Mouse (Mus musculus) skeletal muscle tissue, adult 2 months (tissue): ENCODE data around the gene Il21r.

Experiments
- DNase-seq: peaks from one replicate; pipeline ENCODE4 v3.0.0-alpha.2; 2012; ENCODE audit warnings: low read depth, low spot score

Gene Il21r

DNA sequence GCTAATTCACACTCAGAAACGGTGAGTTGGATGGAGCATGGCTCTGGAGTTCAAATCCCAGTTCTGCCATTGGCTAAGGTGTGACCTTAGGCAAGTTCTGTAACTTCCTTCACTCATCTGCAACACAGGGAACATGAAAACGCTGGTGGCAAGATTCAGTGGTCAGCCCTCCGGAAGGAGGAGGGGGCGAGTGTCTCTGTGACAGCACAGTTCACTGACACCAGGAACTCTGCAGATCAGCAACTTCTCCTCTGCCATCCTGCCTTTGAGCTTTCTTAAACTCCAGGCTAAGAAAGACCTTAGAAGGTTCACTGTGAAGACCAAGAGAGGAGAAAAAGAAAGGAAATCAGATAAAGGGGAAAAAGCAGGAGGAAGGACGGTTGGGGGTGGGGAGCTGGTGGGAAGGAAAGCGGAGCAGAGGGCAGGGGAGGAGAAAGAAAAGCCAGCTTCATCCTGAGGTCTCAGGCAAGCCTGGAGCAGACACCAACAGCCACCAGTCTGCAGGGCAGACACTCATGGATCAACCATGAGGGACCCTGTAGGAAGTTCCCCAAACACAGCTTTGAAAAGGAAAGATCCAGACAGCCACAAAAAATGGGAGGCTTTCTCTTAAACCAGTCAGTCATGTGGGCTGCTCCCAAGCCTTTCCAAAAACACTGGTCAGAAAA lies 2.5 kb upstream of the Il21r start:
- no peak for DNase-seq

DNA sequence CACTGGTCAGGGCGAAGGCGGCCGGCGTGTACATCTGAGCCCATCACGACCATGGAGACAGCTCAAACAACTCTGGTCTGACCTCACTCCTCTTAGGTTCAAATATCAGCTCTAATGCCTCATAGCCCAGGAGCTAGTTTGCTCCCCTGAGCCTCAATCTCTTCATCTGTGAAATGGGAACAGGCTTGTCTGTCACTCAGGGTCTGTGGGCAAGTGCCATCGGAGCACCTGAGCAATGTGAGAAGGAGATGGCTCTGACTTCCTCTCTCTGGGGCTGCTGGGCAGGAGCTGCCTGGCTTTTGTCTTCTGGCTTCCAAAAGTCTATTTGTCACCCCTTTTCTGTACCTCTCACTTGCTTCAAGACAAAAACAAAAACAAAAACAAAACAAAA lies 2.0 kb upstream of the Il21r start:
- DNase-seq = no peak

DNA sequence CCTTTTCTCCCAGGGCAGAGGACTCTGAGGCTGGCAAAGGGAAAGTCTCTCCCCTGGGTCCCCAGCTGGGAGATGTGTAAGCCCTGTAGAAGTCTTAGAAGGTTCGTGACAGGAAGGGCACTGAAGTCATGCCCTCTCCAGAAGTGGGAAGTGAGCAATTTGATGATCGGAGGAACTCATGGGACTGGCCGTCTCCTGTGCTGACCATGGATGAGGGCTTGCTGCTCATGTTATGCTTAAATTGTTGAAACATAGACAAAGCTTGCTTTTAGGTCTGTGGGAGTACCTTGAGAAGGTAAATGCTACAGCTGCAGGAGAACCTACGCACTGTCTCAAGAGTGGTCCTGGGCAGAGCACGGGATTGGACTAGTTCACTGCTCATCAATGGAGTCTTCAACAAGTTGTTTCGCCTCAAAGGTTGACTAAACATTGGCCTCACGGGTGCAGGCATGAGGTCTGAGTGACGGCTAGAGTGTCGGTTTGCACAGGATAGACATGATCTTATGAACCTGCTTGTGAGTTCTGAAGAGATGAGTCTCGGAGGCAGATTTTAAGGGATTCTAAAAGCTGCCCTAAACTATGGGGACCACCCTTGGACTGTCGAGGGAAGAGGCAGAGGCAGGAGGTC lies 1.3 kb upstream of the Il21r start:
- DNase-seq = no peak

DNA sequence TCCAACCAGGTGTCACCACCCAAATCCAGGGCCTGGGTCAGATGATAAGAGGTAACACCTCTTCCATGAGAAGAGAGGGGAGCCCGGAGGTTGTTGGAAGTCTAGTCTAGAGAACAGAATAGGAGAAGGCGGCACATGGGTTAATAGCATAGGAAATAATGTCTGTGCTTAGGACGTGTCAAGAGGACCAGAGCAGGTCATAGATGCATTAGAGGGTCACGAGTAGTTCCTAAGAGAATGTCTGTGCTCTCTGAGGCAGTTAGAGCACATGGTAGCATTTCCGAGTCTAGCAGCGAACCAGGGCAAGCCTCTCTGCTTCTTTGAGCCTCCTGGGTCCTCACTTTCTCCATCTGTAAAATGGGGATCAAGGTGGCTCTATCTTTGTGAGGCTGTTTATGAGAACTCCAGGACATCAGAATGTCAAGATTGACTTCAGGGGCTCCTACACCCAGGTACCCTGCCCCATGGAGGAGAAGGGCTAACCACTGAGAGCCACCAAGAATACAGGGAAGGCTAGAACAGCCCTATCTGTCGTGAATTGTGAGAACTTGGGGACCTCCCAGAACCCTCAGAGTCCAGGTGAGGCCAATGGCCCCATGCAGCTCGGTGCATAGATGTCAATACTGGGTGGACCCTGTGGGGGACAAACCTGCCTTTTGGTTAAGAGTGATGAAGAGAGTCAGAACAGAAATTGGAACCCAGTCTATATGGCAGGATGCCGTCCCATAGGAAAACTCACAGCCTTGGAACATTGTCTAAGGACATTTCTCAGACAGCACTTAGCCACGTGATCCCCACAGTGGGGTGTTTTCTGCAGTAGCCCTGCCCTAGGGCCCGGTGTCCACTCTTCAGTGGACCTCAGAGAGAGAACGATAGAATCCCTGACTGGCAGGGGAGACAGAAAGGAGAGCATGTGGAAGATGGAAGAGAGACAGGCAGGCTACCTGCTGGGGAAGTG lies 1.4 kb downstream of the Il21r start:
- DNase-seq = no peak

DNA sequence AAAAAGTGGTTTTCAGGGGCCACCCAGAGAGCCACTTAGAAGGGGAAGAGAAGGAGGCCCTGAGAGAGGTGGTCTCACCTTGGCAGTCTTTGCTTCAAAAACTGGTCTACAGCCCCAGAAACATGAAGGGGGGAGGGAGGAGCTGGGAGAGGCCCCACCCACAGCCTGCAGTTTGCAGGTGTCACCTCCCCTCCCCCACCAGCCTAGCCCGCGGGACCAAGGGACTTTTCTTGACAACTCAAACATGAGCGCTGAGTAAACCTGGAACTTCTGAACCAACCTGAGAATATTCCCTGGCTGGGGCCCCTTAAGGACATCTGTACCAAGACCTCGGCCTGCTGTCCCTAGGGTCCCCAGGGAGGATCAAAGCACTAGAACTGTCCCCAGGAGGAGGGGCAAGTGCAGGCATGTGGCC lies 2.5 kb downstream of the Il21r start:
- no peak for DNase-seq

DNA sequence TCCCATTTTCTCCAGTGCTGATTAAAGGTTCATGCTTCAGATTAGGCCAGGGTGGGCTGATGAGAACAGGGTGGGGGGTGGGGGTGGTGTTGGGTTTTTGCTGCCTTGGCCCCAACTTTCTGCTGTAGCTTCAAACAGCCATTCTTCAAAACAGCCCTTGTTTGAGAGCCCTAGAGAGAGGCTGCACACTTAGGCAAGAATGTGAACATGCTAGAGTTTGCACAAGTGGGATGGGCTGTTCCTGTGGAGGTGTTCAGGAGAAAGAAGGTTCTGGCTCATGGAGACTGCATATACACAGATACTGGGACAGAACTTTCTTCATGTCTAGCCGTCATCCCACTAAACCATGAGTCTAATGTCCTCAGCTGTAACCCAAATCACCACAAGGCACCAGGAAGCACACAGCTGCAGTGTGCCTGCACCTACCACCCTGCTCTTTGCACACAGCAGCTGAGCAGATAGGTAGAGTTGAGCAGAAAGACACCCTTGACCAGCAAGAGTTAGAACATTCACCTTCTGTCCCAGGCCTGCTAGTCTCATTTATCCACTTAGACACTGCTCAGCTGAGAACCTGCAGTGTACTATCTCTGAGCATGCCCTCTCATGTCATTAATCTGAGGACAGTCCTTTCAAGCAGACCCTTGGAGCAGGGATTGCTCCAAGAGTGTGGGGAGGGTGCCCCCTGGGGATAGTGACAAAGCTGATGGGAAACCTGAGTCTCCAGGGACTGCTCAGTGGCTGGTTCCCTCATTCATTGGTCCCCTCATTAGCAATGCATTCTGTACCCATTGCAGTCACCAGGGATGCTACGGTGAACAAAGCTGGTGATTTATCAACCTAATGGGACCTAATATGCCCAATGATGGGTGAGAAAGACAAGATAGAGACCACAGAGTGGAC lies 3.3 kb downstream of the Il21r start:
- no peak for DNase-seq

DNA sequence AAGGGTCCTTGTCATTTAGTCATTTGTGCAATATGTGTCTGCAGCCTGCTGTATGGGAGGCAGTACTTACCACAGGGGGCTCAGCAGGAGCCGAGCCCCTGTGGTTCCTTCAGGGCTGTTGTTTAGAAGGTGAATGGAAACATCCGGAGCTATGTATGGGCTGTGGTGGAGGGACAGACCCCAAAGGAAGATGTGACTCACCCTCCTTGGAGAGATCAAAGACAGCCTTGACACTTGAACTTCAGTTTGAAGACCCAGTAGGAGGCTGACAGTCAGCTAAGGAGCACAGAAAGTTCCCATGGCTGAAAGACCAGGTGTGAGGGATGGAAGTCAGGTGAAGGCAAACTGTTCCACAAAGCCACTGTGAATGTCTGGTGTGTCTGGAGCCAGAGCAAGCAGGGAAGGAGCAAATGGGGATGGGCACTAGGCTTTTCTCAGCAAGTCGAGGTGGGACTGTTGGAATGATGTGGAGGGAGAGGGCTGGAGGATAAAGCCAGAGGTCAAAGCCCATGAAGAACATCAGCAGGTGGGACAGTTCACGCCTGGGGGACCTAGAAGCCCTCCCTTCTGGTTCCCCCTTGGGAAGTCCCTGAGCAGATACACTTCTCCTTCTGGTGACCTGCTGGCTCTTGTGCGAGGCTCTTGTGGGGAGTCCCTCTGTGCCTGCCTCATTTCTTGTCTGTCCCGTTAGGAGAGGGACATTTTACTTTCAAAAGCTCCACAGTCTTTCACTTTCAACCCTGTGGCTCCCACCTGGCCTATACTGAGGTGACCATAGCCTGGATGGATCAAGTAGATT lies 4.4 kb downstream of the Il21r start:
- no peak for DNase-seq

DNA sequence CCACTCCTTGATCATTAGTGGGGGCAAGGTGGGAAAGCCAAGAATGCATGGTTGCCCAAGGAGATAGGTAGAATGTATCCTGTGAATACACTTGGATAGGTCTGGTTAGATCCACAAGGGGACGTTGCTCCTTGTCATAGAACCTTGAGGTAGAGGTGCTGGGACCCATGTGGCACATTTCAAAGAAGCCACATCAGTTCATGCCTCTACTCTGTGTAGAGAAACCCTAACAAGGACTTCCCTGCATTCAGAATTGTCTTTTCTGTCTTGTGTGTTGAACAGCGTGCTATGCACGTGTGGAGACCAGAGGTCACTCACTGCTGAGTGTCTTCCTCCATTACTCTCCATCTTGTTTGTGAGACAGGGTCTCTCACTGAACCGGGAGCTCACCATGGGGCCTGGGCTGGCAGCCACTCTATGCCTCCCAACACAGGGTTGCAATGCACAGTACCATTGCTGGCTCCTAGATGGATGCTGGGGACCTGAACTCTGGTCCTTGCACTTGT lies 5.0 kb downstream of the Il21r start:
- DNase-seq = no peak

DNA sequence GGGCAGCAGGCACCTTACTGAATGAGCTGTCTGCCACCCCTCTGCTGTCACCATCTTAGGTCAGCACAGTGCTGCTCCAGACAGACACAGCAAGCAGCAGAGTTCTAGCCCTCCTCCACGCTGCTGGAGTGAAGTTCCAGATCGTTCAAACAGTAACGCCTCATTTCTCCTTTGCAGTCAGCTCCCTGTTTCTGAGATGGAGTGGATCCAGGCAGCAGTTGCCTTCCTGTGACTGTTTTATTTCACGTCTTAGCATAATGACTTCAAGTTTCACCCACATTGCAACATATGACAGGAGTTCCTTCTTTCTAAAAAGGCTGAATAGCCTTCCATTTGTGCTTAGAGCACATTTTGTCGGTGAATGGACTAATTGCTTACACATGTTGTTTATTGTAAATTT lies 10.3 kb downstream of the Il21r start:
- no peak for DNase-seq

DNA sequence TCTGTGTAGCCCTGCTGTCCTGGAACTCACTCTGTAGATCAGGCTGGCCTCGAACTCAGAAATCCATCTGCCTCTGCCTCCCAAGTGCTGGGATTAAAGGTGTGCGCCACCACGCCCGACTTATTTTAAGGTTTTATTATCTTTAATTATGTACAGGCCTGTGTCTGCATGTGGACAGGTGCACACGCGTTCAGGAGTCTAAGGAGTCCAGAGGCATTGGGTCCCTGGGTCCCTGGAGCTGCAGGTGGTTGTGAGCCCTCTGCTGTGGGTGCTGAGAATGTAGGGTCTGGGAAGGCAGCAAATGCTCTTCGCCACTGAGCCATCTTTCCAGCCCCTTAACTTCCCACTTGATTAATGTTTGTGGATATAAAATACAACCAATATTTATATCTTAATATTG lies 12.2 kb downstream of the Il21r start:
- DNase-seq = no peak

DNA sequence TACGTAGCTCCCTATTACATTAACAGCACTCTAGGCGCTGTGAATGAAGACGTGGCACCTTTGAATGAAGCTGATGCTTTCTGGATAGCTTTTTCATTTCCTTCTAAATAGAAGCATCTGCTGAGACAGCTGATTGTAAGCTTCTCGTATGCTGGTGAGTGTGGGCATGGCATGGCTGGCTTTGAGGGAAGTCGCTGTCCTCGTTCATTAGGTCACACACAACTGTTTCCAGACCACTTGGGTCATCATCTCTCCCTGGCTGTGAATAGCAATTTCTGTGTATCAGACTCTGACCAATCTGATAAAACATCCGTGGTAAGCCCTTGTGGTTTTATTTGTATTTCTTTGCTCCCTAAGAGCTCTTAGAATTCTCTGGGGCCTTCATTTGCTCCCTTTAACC lies 14.8 kb downstream of the Il21r start:
- no peak for DNase-seq

DNA sequence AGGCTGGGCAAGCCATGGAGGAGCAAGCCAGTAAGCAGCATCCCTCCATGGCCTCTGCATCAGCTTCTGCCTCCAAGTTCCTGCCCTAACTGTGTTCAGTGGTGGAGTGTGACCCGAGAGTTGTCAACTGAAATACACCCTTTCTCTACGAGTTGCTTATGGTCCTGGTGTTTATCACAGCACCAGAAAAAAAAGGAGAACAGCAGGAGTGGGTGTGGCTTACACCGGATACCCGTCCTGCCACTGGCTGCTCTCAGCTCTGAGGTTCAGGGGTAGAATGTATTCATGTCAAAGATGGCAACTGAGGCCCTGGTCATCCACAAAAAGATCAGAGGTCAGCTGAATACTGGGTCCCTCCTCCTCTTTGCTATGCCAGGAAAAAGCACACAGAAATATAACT lies 16.8 kb downstream of the Il21r start:
- DNase-seq = no peak

DNA sequence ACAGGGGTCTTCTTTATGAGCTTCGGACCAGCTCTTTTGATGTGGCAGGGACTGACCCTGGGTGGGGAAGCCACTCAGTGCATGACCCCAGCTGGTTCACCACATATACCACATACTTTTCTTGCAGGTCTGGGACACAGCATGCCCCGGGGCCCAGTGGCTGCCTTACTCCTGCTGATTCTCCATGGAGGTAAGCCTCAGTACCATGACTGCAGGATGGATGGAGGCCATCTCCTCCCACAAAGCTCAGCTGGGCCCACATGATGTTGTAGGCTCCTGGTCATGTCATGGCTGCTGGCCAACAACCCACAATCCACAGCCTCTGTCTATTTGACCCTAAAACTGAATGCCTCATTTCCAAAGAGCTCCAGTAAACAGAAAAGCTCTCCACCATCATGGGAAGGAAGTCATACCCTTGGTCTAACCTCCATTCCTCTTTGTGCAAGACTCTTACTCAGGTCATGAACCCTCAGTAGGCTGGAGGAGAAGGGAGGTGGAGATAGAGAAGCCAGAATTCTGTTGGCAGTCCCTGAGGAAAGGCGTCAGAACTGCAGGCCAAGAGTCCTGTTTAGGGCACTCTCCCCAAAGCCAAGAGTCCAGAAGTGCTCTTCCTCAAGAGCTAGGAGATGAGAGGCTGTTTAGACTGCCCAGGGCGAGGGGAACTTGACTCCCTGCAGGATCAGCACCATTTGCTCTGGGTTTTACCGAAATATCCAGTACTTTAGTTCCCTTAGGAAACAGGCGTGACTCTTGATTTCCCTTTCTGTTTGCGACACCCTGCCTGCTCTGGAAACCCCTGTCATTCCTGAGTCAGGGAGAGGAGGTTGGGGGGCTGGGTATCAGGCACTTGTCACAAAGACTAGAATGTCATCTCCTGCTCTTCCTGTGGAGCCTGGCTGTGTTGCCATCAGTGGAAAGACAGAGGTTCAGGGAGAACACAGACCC lies 19.8 kb downstream of the Il21r start:
- DNase-seq = no peak

DNA sequence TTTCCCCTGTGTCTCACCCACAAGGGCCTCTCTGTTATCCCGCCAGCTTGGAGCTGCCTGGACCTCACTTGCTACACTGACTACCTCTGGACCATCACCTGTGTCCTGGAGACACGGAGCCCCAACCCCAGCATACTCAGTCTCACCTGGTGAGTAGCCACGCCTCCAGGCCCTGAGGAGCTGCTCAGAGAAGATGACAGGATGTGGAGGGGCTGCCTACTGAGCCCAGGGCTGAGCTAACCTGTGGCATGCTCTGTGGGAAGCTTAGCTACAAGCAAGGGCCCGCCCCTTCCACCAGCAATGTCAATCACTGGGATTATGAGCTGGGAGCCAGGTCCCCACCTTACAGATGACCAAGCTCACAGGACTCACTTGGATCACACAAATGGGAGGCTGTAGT lies 22.0 kb downstream of the Il21r start:
- DNase-seq = no peak

DNA sequence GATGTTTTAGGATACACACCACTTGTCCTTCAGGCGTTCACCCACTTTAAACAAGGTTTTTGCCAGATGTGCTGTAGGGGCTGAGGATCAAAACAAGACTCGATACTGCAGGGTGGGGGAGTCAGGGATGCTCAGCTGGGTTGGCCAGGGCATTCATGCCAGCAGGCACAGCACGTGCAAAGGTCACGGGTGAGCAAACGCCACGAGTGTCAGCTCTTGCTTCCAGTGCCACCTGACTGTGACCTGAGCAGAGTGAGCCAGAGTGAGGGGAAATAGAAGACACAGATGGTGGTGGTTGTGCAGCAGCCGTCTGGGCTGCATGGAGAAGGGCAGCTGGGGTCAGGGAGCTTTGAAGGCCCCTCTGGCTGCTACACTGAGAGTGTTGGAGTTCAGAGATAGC lies 22.6 kb downstream of the Il21r start:
- DNase-seq = no peak

DNA sequence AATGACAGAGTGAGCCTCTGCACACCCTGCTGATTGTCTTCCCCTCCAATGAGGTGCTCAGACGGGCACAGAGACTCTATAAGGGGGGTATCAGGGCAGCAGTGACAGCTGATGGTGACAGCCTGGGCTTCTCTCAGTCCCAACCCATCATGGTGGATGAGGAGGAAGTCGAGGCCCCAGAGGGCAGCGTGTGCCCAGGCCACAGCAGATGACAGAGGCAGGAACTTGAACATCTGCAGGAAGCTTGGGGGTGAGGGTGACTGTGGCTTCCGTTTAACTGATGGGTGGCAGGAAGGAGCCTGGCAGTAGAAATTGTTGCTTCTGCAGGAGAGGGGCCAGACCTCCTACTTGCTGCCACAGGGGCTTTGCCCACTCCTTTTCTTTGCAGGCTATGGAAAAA lies 27.1 kb downstream of the Il21r start:
- DNase-seq = peak; percentile 54

DNA sequence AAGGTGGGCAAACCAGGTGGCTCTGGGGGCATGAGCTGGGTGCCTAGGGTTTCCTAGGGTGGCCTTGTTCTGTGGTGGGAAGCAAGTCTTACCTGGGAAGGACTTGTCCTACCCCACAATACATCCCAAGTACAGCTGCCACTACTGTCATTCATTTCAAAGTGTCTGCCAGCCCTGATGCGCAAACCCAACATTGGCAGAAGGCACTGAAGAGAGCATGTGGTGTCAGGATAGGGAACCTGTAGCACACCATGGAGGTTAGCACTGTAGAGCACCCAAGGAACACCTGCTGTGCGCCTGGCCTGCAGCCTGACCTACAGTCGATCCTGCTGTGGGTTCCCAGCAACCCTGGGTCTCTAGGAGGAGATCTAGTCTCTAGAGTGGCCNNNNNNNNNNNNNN lies 27.8 kb downstream of the Il21r start:
- DNase-seq = no peak

DNA sequence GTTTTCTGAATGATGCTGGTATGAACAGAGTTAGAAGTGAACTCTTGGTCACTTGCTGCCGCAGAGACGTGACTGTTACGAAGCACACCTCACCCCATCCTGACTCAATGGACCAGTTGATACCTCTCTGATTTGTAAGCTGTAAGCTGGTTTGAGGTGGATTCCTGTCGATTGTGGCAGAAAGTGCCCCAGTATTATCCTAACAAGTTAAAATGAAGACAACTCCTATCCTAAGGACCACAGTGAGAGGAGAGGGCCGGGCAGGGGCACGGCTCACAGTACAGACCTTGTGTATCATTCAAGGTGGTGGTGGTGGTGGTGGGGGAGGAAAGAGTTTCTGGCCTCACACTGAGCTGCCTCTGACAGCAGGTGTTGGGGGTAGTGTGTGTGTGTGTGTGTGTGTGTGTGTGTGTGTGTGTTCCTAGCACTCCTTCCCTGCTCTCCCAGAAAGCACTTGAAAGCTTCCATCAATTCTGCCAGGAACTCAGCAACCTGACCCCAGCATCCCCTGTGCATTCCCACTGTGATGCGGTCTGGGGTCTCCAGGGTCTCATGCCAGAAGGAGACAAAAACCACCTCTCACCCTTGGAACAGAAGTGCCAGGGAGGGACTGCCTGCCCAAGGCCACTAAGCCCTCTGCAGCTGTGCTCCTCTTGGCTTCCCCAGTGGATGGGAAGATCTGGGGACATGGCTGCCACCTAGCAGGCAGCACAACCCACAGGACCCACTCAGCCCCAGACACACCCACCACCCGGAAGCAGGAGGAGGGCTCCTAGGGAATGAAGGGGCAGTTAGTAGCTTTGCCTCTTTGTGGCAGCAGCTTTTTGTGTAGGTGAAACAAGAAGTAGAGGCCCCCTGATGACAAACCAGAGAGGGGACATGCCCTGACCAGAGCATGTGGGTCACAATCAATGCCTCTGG lies 34.3 kb downstream of the Il21r start:
- no peak for DNase-seq
